Mouse (Mus musculus) MEL (cell line): ENCODE measurements at regions not wholly inside any gene's neighbourhood (a gene's known extent, or its start where the extent isn't known, plus 50 kb on each side); places are given as distances from the start of the nearest gene placed in this dataset.

Source experiments
- CHD1 ChIP-seq: IDR thresholded peaks from 2 replicates; pipeline ENCODE4 v1.6.1; 2012; ENCODE audit warnings: low read depth, mild to moderate bottlenecking, inconsistent platforms, low read length, improper control_type of control experiment
- CTCF ChIP-seq, 3 experiments: IDR thresholded peaks in 2 of 3; conservative IDR thresholded peaks in 1 of 3; 2 replicates each; pipeline ENCODE4 v1.5.1; 2011 to 2012; ENCODE audit warnings: low read length in 3 of 3, low read depth in 2 of 3, mild to moderate bottlenecking in 2 of 3, improper control_type of control experiment in 1 of 3, inconsistent platforms in 1 of 3, mixed read lengths in 1 of 3, moderate library complexity in 1 of 3; ENCODE audit not compliant: control insufficient read depth in 1 of 3, insufficient read depth in 1 of 3, poor library complexity in 1 of 3, severe bottlenecking in 1 of 3
- MEF2A ChIP-seq: IDR thresholded peaks from 2 replicates; pipeline ENCODE4 v1.6.1; 2014; ENCODE audit warnings: low read depth, mild to moderate bottlenecking, inconsistent platforms, low read length, improper control_type of control experiment; ENCODE audit not compliant: poor library complexity, insufficient replicate concordance, severe bottlenecking; ENCODE audit errors: extremely low read depth
- MYB ChIP-seq: IDR thresholded peaks from 2 replicates; pipeline ENCODE4 v1.6.1; 2011; ENCODE audit warnings: mild to moderate bottlenecking, low read depth, low read length, improper control_type of control experiment
- POLR2A ChIP-seq, 2 experiments: IDR thresholded peaks; 2 replicates each; pipeline ENCODE4 v1.6.1; 2011 to 2012; ENCODE audit warnings: low read length in 2 of 2, mild to moderate bottlenecking in 2 of 2, control low read depth in 1 of 2, improper control_type of control experiment in 1 of 2, low read depth in 1 of 2, moderate library complexity in 1 of 2; ENCODE audit not compliant: control insufficient read depth in 1 of 2, insufficient read depth in 1 of 2, poor library complexity in 1 of 2
- TCF12 ChIP-seq: IDR thresholded peaks from 2 replicates; pipeline ENCODE4 v1.6.1; 2014; ENCODE audit warnings: low read depth, mild to moderate bottlenecking, inconsistent platforms, low read length, improper control_type of control experiment, moderate library complexity

DNA sequence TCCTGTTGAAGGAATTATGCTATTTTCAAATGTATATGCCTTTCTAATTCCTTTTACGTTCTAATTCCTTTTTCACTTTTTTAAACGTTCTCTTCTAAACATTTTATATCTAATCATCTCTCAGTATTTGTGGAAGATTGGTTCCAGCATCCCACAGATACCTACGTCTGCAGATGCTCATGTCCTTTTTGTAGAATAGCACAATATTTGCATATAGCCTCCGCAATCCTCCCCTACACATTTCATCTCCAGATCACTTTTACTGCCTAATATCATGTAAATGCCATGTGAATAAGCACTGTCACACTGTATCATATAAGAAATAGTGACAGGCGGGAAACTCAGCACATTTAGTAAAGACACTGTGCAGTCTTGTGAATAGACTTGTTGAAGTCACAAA lies 192.6 kb downstream of the Otor start:
- TF ChIP-seq CTCF (IDR thresholded peaks at IDR 0.05 in 2 of 3, conservative IDR thresholded peaks at IDR 0.05 in 1 of 3; ENCODE audit: control insufficient read depth in 1 of 3, insufficient read depth in 1 of 3, low read depth in 2 of 3, low read length in 3 of 3, poor library complexity in 1 of 3, severe bottlenecking in 1 of 3): no peak
- no peak for TF ChIP-seq POLR2A (IDR thresholded peaks at IDR 0.05; ENCODE audit: control insufficient read depth in 1 of 2, insufficient read depth in 1 of 2, low read depth in 1 of 2, low read length in 2 of 2, poor library complexity in 1 of 2)
- TF ChIP-seq MEF2A: no peak
- no peak for TF ChIP-seq TCF12
- TF ChIP-seq MYB: no peak
- TF ChIP-seq CHD1: no peak
